Mouse (Mus musculus): ENCODE data around the gene Nanog.
"Not testable (repeated sequence)": the region's sequence is repeated elsewhere in the genome, so short reads cannot be mapped to it uniquely, and the experiment has no call there.

Nanog gene

GRCm38 (mm10) chr6:122703251-122703650 lies 4.0 kb upstream of the Nanog start:
- DNase-seq (ENCODE audit: low spot score): no peak

- DNase-seq (ENCODE audit: low spot score): no peak
Observed at GRCm38 (mm10) chr6:122703706-122704105, 3.6 kb upstream of the Nanog start.

- no peak for DNase-seq (ENCODE audit: low spot score)
Observed at GRCm38 (mm10) chr6:122706337-122706840, 900 bp upstream of the Nanog start.

- no peak for DNase-seq (ENCODE audit: low spot score)
Observed at GRCm38 (mm10) chr6:122708826-122709225, 1.5 kb downstream of the Nanog start.

- no peak for DNase-seq (ENCODE audit: low spot score)
Observed at GRCm38 (mm10) chr6:122711455-122711854, 4.2 kb downstream of the Nanog start.

GRCm38 (mm10) chr6:122713116-122713515 lies 5.8 kb downstream of the Nanog start:
- DNase-seq (ENCODE audit: low spot score): not testable (repeated sequence)

GRCm38 (mm10) chr6:122714707-122715365 lies 7.5 kb downstream of the Nanog start:
- DNase-seq (ENCODE audit: low spot score): no peak

GRCm38 (mm10) chr6:122715886-122716285 lies 8.6 kb downstream of the Nanog start:
- DNase-seq (ENCODE audit: low spot score): no peak

GRCm38 (mm10) chr6:122718224-122718623 lies 10.9 kb downstream of the Nanog start:
- DNase-seq (ENCODE audit: low spot score): not testable (repeated sequence)

GRCm38 (mm10) chr6:122719942-122720341 lies 12.7 kb downstream of the Nanog start:
- DNase-seq (ENCODE audit: low spot score): peak; percentile 49

- DNase-seq (ENCODE audit: low spot score): peak; percentile 47
Observed at GRCm38 (mm10) chr6:122739952-122740351, 32.7 kb downstream of the Nanog start.

- DNase-seq (ENCODE audit: low spot score): no peak
Observed at GRCm38 (mm10) chr6:122741460-122742227, 34.4 kb downstream of the Nanog start.

- no peak for DNase-seq (ENCODE audit: low spot score)
Observed at GRCm38 (mm10) chr6:122742228-122742899, 35.1 kb downstream of the Nanog start.

GRCm38 (mm10) chr6:122743353-122743752 lies 36.1 kb downstream of the Nanog start:
- no peak for DNase-seq (ENCODE audit: low spot score)

GRCm38 (mm10) chr6:122744505-122745249 lies 37.4 kb downstream of the Nanog start:
- no peak for DNase-seq (ENCODE audit: low spot score)

GRCm38 (mm10) chr6:122750579-122750978 lies 43.3 kb downstream of the Nanog start:
- DNase-seq (ENCODE audit: low spot score): no peak

- DNase-seq (ENCODE audit: low spot score): no peak
Observed at GRCm38 (mm10) chr6:122755913-122756312, 48.6 kb downstream of the Nanog start.

- DNase-seq (ENCODE audit: low spot score): no peak
Observed at GRCm38 (mm10) chr6:122758732-122759131, 51.4 kb downstream of the Nanog start.

- DNase-seq (ENCODE audit: low spot score): no peak
Observed at GRCm38 (mm10) chr6:122761011-122761599, 53.8 kb downstream of the Nanog start.

GRCm38 (mm10) chr6:122761901-122762300 lies 54.6 kb downstream of the Nanog start:
- DNase-seq (ENCODE audit: low spot score): no peak

- no peak for DNase-seq (ENCODE audit: low spot score)
Observed at GRCm38 (mm10) chr6:122762480-122762879, 55.2 kb downstream of the Nanog start.
